Mouse (Mus musculus): ENCODE results near the gene Igsf6. TPM values are rescaled to one million over a fixed set of nuclear protein-coding genes. Genes with fewer than 3 reads are reported as not detected.

Igsf6 gene
- polyA plus RNA-seq (2014; fragmentation: Nextera tagmentation; extraction: Ambion mirVana), result 1.2 and 1.7 TPM in 2 replicates

GRCm38 (mm10) chr7:121074281-121074680 is at the start of gene Igsf6:
Gene Igsf6 (minus strand): TSS chr7:121074572.
- no peak for DNase-seq (ENCODE audit: low spot score)
- 92% methylated on average over 11 of the region's 11 CpGs for WGBS

GRCm38 (mm10) chr7:121120143-121120818 is 45.9 kb upstream of the Igsf6 start:
- no peak overlapping the region for H3K27ac ChIP-seq (ENCODE audit: low read depth, low read length)

More at GRCm38 (mm10) chr7:121074281-121074680, at the start of gene Igsf6:
- Histone ChIP-seq H3K9ac (ENCODE audit: low read depth, low read length) (no peak within 1 kb of the TSS), H3K36me3 (ENCODE audit: control insufficient read depth, insufficient read depth, low read length) (no peaks in the 10 kb centered on the region; the same call in 1 of the 2 replicates), H3K4me3 (ENCODE audit: low read depth, low read length) (no peak within 1 kb of the TSS), H3K4me1 (replicated peaks; ENCODE audit: control insufficient read depth, insufficient read depth, low read length) (no peaks in the 10 kb centered on the region), H3K4me2 (replicated peaks; ENCODE audit: low read depth, low read length) (no peak within 1 kb of the TSS), H3K27ac (ENCODE audit: low read depth, low read length) (no peak within 1 kb of the TSS), H3K9me3 (ENCODE audit: control insufficient read depth, low read length) (no peaks in the 10 kb centered on the region), H3K27me3 (ENCODE audit: control insufficient read depth, insufficient read depth, low read length) (no peaks in the 10 kb centered on the region)
- no peak for ATAC-seq (ENCODE audit: low FRiP score)

GRCm38 (mm10) chr7:121111762-121112161 is 37.4 kb upstream of the Igsf6 start:
- Histone ChIP-seq H3K4me2 (replicated peaks; ENCODE audit: low read depth, low read length) (no peak overlapping the region), H3K4me3 (ENCODE audit: low read depth, low read length) (no peak overlapping the region), H3K9me3 (ENCODE audit: control insufficient read depth, low read length) (no peaks in the 10 kb centered on the region), H3K27ac (ENCODE audit: low read depth, low read length) (no peak overlapping the region), H3K9ac (ENCODE audit: low read depth, low read length) (no peak overlapping the region), H3K36me3 (ENCODE audit: control insufficient read depth, insufficient read depth, low read length) (no peaks in the 10 kb centered on the region), H3K4me1 (replicated peaks; ENCODE audit: control insufficient read depth, insufficient read depth, low read length) (no peaks in the 10 kb centered on the region), H3K27me3 (ENCODE audit: control insufficient read depth, insufficient read depth, low read length) (no peaks in the 10 kb centered on the region)
- no peak for DNase-seq (ENCODE audit: low spot score)
- 68% methylated on average over 3 of the region's 3 CpGs for WGBS
- no peak for ATAC-seq (ENCODE audit: low FRiP score)

More at GRCm38 (mm10) chr7:121120143-121120818, 45.9 kb upstream of the Igsf6 start:
- no peaks in the 10 kb centered on the region for H3K4me1 ChIP-seq (replicated peaks; ENCODE audit: control insufficient read depth, insufficient read depth, low read length)
- H3K27me3 ChIP-seq (ENCODE audit: control insufficient read depth, insufficient read depth, low read length), result no peaks in the 10 kb centered on the region
- ATAC-seq (ENCODE audit: low FRiP score) (peak; percentile 73), DNase-seq (ENCODE audit: low spot score) (peak; percentile 93)
- no peak overlapping the region for H3K9ac ChIP-seq (ENCODE audit: low read depth, low read length)
- H3K4me3 ChIP-seq (ENCODE audit: low read depth, low read length), result no peak overlapping the region
- H3K36me3 ChIP-seq (ENCODE audit: control insufficient read depth, insufficient read depth, low read length), result no peaks in the 10 kb centered on the region
- WGBS, result 15% methylated on average over 10 of the region's 10 CpGs
- no peak overlapping the region for H3K4me2 ChIP-seq (replicated peaks; ENCODE audit: low read depth, low read length)
- no peaks in the 10 kb centered on the region for H3K9me3 ChIP-seq (ENCODE audit: control insufficient read depth, low read length)

GRCm38 (mm10) chr7:121111321-121111720 is 36.9 kb upstream of the Igsf6 start:
- no peaks in the 10 kb centered on the region for H3K9me3 ChIP-seq (ENCODE audit: control insufficient read depth, low read length)
- ATAC-seq (ENCODE audit: low FRiP score), result no peak
- no peak overlapping the region for H3K4me3 ChIP-seq (ENCODE audit: low read depth, low read length)
- H3K36me3 ChIP-seq (ENCODE audit: control insufficient read depth, insufficient read depth, low read length), result no peaks in the 10 kb centered on the region
- H3K27ac ChIP-seq (ENCODE audit: low read depth, low read length), result no peak overlapping the region
- H3K27me3 ChIP-seq (ENCODE audit: control insufficient read depth, insufficient read depth, low read length), result no peaks in the 10 kb centered on the region
- H3K9ac ChIP-seq (ENCODE audit: low read depth, low read length), result no peak overlapping the region
- H3K4me2 ChIP-seq (replicated peaks; ENCODE audit: low read depth, low read length), result no peak overlapping the region
- 30% methylated on average over 3 of the region's 3 CpGs for WGBS
- DNase-seq (ENCODE audit: low spot score), result no peak
- no peaks in the 10 kb centered on the region for H3K4me1 ChIP-seq (replicated peaks; ENCODE audit: control insufficient read depth, insufficient read depth, low read length)

GRCm38 (mm10) chr7:121107851-121108250 is 33.5 kb upstream of the Igsf6 start:
- no peaks in the 10 kb centered on the region for H3K27me3 ChIP-seq (ENCODE audit: control insufficient read depth, insufficient read depth, low read length)
- H3K9ac ChIP-seq (ENCODE audit: low read depth, low read length), result no peak overlapping the region
- H3K4me3 ChIP-seq (ENCODE audit: low read depth, low read length), result no peak overlapping the region
- no peak overlapping the region for H3K27ac ChIP-seq (ENCODE audit: low read depth, low read length)
- no peak overlapping the region for H3K4me2 ChIP-seq (replicated peaks; ENCODE audit: low read depth, low read length)
- ATAC-seq (ENCODE audit: low FRiP score), result no peak
- no peaks in the 10 kb centered on the region for H3K4me1 ChIP-seq (replicated peaks; ENCODE audit: control insufficient read depth, insufficient read depth, low read length)
- no peak for DNase-seq (ENCODE audit: low spot score)
- no peaks in the 10 kb centered on the region for H3K36me3 ChIP-seq (ENCODE audit: control insufficient read depth, insufficient read depth, low read length)
- H3K9me3 ChIP-seq (ENCODE audit: control insufficient read depth, low read length), result no peaks in the 10 kb centered on the region
- 55% methylated on average over 3 of the region's 3 CpGs for WGBS

GRCm38 (mm10) chr7:121098614-121099389 is 24.4 kb upstream of the Igsf6 start:
- ATAC-seq (ENCODE audit: low FRiP score) (no peak), DNase-seq (ENCODE audit: low spot score) (no peak)
- 77% methylated on average over 10 of the region's 10 CpGs for WGBS
- Histone ChIP-seq H3K9me3 (ENCODE audit: control insufficient read depth, low read length) (no peaks in the 10 kb centered on the region), H3K4me3 (ENCODE audit: low read depth, low read length) (no peak overlapping the region), H3K9ac (ENCODE audit: low read depth, low read length) (no peak overlapping the region), H3K27ac (ENCODE audit: low read depth, low read length) (no peak overlapping the region), H3K27me3 (ENCODE audit: control insufficient read depth, insufficient read depth, low read length) (no peaks in the 10 kb centered on the region), H3K4me2 (replicated peaks; ENCODE audit: low read depth, low read length) (no peak overlapping the region), H3K4me1 (replicated peaks; ENCODE audit: control insufficient read depth, insufficient read depth, low read length) (no peaks in the 10 kb centered on the region), H3K36me3 (ENCODE audit: control insufficient read depth, insufficient read depth, low read length) (no peaks in the 10 kb centered on the region)

GRCm38 (mm10) chr7:121093026-121093425 is 18.7 kb upstream of the Igsf6 start:
- H3K27me3 ChIP-seq (ENCODE audit: control insufficient read depth, insufficient read depth, low read length), result no peaks in the 10 kb centered on the region
- H3K9ac ChIP-seq (ENCODE audit: low read depth, low read length), result no peak overlapping the region
- DNase-seq (ENCODE audit: low spot score), result no peak
- no peak overlapping the region for H3K4me3 ChIP-seq (ENCODE audit: low read depth, low read length)
- WGBS, result 74% methylated on average over 4 of the region's 4 CpGs
- no peaks in the 10 kb centered on the region for H3K4me1 ChIP-seq (replicated peaks; ENCODE audit: control insufficient read depth, insufficient read depth, low read length)
- no peak overlapping the region for H3K4me2 ChIP-seq (replicated peaks; ENCODE audit: low read depth, low read length)
- H3K36me3 ChIP-seq (ENCODE audit: control insufficient read depth, insufficient read depth, low read length), result no peaks in the 10 kb centered on the region
- H3K27ac ChIP-seq (ENCODE audit: low read depth, low read length), result no peak overlapping the region
- H3K9me3 ChIP-seq (ENCODE audit: control insufficient read depth, low read length), result no peaks in the 10 kb centered on the region
- ATAC-seq (ENCODE audit: low FRiP score), result no peak

GRCm38 (mm10) chr7:121090748-121091147 is 16.4 kb upstream of the Igsf6 start:
- WGBS, result 98% methylated on average over 7 of the region's 7 CpGs
- Histone ChIP-seq H3K4me2 (replicated peaks; ENCODE audit: low read depth, low read length) (no peak overlapping the region), H3K4me1 (replicated peaks; ENCODE audit: control insufficient read depth, insufficient read depth, low read length) (no peaks in the 10 kb centered on the region), H3K36me3 (ENCODE audit: control insufficient read depth, insufficient read depth, low read length) (no peaks in the 10 kb centered on the region), H3K4me3 (ENCODE audit: low read depth, low read length) (no peak overlapping the region), H3K9me3 (ENCODE audit: control insufficient read depth, low read length) (no peaks in the 10 kb centered on the region), H3K27ac (ENCODE audit: low read depth, low read length) (no peak overlapping the region), H3K27me3 (ENCODE audit: control insufficient read depth, insufficient read depth, low read length) (no peaks in the 10 kb centered on the region), H3K9ac (ENCODE audit: low read depth, low read length) (no peak overlapping the region)
- no peak for ATAC-seq (ENCODE audit: low FRiP score)
- DNase-seq (ENCODE audit: low spot score), result no peak

GRCm38 (mm10) chr7:121088745-121089144 is 14.4 kb upstream of the Igsf6 start:
- ATAC-seq (ENCODE audit: low FRiP score), result no peak

More at GRCm38 (mm10) chr7:121088745-121089144, 14.4 kb upstream of the Igsf6 start:
- Histone ChIP-seq H3K9ac (ENCODE audit: low read depth, low read length) (no peak overlapping the region), H3K9me3 (ENCODE audit: control insufficient read depth, low read length) (no peaks in the 10 kb centered on the region), H3K27me3 (ENCODE audit: control insufficient read depth, insufficient read depth, low read length) (no peaks in the 10 kb centered on the region), H3K4me2 (replicated peaks; ENCODE audit: low read depth, low read length) (no peak overlapping the region), H3K27ac (ENCODE audit: low read depth, low read length) (no peak overlapping the region), H3K4me1 (replicated peaks; ENCODE audit: control insufficient read depth, insufficient read depth, low read length) (no peaks in the 10 kb centered on the region), H3K4me3 (ENCODE audit: low read depth, low read length) (no peak overlapping the region), H3K36me3 (ENCODE audit: control insufficient read depth, insufficient read depth, low read length) (no peaks in the 10 kb centered on the region)
- no peak for DNase-seq (ENCODE audit: low spot score)
- 81% methylated on average over 5 of the region's 5 CpGs for WGBS

Measured in hindbrain, embryonic 11.5 days (tissue).